Mouse (Mus musculus): ENCODE data around the gene Gfpt1. TPM values are rescaled to one million over a fixed set of nuclear protein-coding genes. Genes with fewer than 3 reads are reported as not detected.

The Gfpt1 gene
- 13.4 TPM for polyA plus RNA-seq (2012; fragmentation: generic; extraction: Trizol)

- Histone ChIP-seq H3K4me2 (ENCODE audit: low read depth) (peak within 1 kb of the TSS; percentile 97), H3ac (ENCODE audit: control insufficient read depth, insufficient read length) (peak within 1 kb of the TSS; percentile 62), H3K36me3 (ENCODE audit: control insufficient read depth, insufficient read depth) (peaks cover 3% of the 10 kb centered on the region), H3K4me3 (peak within 1 kb of the TSS; percentile 93), H3K27me3 (ENCODE audit: control insufficient read depth, insufficient read depth, insufficient read length) (no peaks in the 10 kb centered on the region), H3K79me2 (ENCODE audit: control insufficient read depth, insufficient read depth) (peaks cover 37% of the 10 kb centered on the region)
- TF ChIP-seq POLR2A (IDR thresholded peaks at IDR 0.05; ENCODE audit: insufficient read length, low read depth): peak; percentile 66
- peak in 1 of 3 experiments; percentile 10 for TF ChIP-seq MYOG (IDR thresholded peaks at IDR 0.05; ENCODE audit: control insufficient read depth in 1 of 3, insufficient read depth in 1 of 3, insufficient read length in 2 of 3, low read depth in 2 of 3)
- peak; percentile 74 for TF ChIP-seq POLR2AphosphoS2 (IDR thresholded peaks at IDR 0.05; ENCODE audit: insufficient read length, low read depth)
- no peak for TF ChIP-seq MAX (IDR thresholded peaks at IDR 0.05; ENCODE audit: low read depth)
- TF ChIP-seq REST (IDR thresholded peaks at IDR 0.05; ENCODE audit: insufficient read depth, insufficient read length): no peak
- no peak for TF ChIP-seq CEBPB (IDR thresholded peaks at IDR 0.05; ENCODE audit: insufficient read depth, poor library complexity, severe bottlenecking)
- TF ChIP-seq TCF12 (IDR thresholded peaks at IDR 0.05; ENCODE audit: insufficient read depth, poor library complexity, severe bottlenecking): no peak
- peak; percentile 2 for TF ChIP-seq USF1 (IDR thresholded peaks at IDR 0.05; ENCODE audit: low read depth)
- no peak for TF ChIP-seq TCF3 (IDR thresholded peaks at IDR 0.05; ENCODE audit: insufficient read length, low read depth)
- TF ChIP-seq E2F4 (IDR thresholded peaks at IDR 0.05; ENCODE audit: insufficient read depth): no peak
- peak in 1 of 3 experiments; percentile 8 for TF ChIP-seq MYOD1 (IDR thresholded peaks at IDR 0.05; ENCODE audit: control insufficient read depth in 1 of 3, insufficient read length in 2 of 3, low read depth in 2 of 3)
- TF ChIP-seq SRF (IDR thresholded peaks at IDR 0.05; ENCODE audit: control insufficient read depth, insufficient read length, low read depth): no peak
Measured at GRCm38 (mm10) chr6:87042337-87043130, at the start of gene Gfpt1. TSS of gene Gfpt1 (plus strand) at chr6:87042846.

DNA sequence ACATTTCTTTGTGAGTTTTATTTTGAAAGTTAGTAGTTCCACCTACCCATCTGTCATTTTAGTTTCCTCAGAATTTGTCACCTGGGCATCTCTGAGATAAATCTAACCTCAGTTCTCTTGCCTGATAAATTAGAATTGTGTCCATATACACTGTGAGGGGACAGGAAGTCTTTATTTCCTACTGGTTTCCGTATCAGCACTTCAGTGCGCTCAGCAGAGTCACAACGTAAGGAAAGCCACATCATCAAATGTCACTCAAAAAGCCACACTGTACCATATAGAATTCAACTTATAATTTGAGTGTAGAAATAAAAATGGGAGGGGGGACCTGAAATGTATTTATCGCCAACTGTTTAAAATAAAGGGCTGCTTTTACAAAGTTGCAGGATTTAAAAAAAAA lies 48.4 kb upstream of the Gfpt1 start:
- H3ac ChIP-seq (ENCODE audit: control insufficient read depth, insufficient read length): no peak overlapping the region
- TF ChIP-seq E2F4 (IDR thresholded peaks at IDR 0.05; ENCODE audit: insufficient read depth): no peak
- no peak for TF ChIP-seq SRF (IDR thresholded peaks at IDR 0.05; ENCODE audit: control insufficient read depth, insufficient read length, low read depth)
- no peak for TF ChIP-seq TCF12 (IDR thresholded peaks at IDR 0.05; ENCODE audit: insufficient read depth, poor library complexity, severe bottlenecking)
- no peak for TF ChIP-seq TCF3 (IDR thresholded peaks at IDR 0.05; ENCODE audit: insufficient read length, low read depth)
- TF ChIP-seq REST (IDR thresholded peaks at IDR 0.05; ENCODE audit: insufficient read depth, insufficient read length): no peak
- TF ChIP-seq POLR2A (IDR thresholded peaks at IDR 0.05; ENCODE audit: insufficient read length, low read depth): no peak
- TF ChIP-seq CEBPB (IDR thresholded peaks at IDR 0.05; ENCODE audit: insufficient read depth, poor library complexity, severe bottlenecking): no peak
- TF ChIP-seq POLR2AphosphoS2 (IDR thresholded peaks at IDR 0.05; ENCODE audit: insufficient read length, low read depth): no peak
- no peak for TF ChIP-seq USF1 (IDR thresholded peaks at IDR 0.05; ENCODE audit: low read depth)
- TF ChIP-seq MYOD1 (IDR thresholded peaks at IDR 0.05; ENCODE audit: control insufficient read depth in 1 of 3, insufficient read length in 2 of 3, low read depth in 2 of 3): no peak
- no peak for TF ChIP-seq MYOG (IDR thresholded peaks at IDR 0.05; ENCODE audit: control insufficient read depth in 1 of 3, insufficient read depth in 1 of 3, insufficient read length in 2 of 3, low read depth in 2 of 3)
- TF ChIP-seq MAX (IDR thresholded peaks at IDR 0.05; ENCODE audit: low read depth): no peak
- H3K27me3 ChIP-seq (ENCODE audit: control insufficient read depth, insufficient read depth, insufficient read length): no peaks in the 10 kb centered on the region
- H3K4me3 ChIP-seq: no peak overlapping the region
- peaks cover 16% of the 10 kb centered on the region for H3K36me3 ChIP-seq (ENCODE audit: control insufficient read depth, insufficient read depth)
- no peaks in the 10 kb centered on the region for H3K79me2 ChIP-seq (ENCODE audit: control insufficient read depth, insufficient read depth)
- no peak overlapping the region for H3K4me2 ChIP-seq (ENCODE audit: low read depth)

GRCm38 (mm10) chr6:86996629-86997307 lies 45.9 kb upstream of the Gfpt1 start:
- no peaks in the 10 kb centered on the region for H3K27me3 ChIP-seq (ENCODE audit: control insufficient read depth, insufficient read depth, insufficient read length)
- TF ChIP-seq CEBPB (IDR thresholded peaks at IDR 0.05; ENCODE audit: insufficient read depth, poor library complexity, severe bottlenecking) (no peak), REST (IDR thresholded peaks at IDR 0.05; ENCODE audit: insufficient read depth, insufficient read length) (no peak), SRF (IDR thresholded peaks at IDR 0.05; ENCODE audit: control insufficient read depth, insufficient read length, low read depth) (no peak), POLR2A (IDR thresholded peaks at IDR 0.05; ENCODE audit: insufficient read length, low read depth) (no peak), TCF3 (IDR thresholded peaks at IDR 0.05; ENCODE audit: insufficient read length, low read depth) (no peak), POLR2AphosphoS2 (IDR thresholded peaks at IDR 0.05; ENCODE audit: insufficient read length, low read depth) (no peak)
- H3K79me2 ChIP-seq (ENCODE audit: control insufficient read depth, insufficient read depth): no peaks in the 10 kb centered on the region
- H3K36me3 ChIP-seq (ENCODE audit: control insufficient read depth, insufficient read depth): peaks cover 16% of the 10 kb centered on the region
- H3K4me3 ChIP-seq: no peak overlapping the region
- H3K4me2 ChIP-seq (ENCODE audit: low read depth): no peak overlapping the region
- no peak overlapping the region for H3ac ChIP-seq (ENCODE audit: control insufficient read depth, insufficient read length)

DNA sequence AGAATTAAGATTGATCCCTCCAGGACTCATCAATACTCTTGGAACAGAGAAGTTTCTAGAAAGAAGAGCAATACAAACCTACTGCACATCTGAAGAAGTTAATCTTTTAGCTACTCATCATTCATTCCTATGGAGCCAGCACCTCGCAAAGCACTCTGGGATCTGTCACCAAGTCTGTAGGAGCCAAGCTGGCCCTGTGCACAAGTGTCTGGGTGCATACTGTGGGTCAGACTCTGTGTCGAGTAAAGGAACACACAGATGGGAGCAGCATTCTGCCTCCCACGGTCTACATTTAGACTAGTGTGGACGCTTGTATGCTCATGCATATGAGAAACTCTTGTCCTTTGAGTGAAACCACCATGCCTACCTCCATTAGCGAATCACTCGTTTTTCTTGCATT lies 45.3 kb upstream of the Gfpt1 start:
- no peak overlapping the region for H3K4me2 ChIP-seq (ENCODE audit: low read depth)
- TF ChIP-seq USF1 (IDR thresholded peaks at IDR 0.05; ENCODE audit: low read depth) (no peak), MAX (IDR thresholded peaks at IDR 0.05; ENCODE audit: low read depth) (no peak), TCF12 (IDR thresholded peaks at IDR 0.05; ENCODE audit: insufficient read depth, poor library complexity, severe bottlenecking) (no peak)
- H3K36me3 ChIP-seq (ENCODE audit: control insufficient read depth, insufficient read depth): peaks cover 16% of the 10 kb centered on the region
- H3K27me3 ChIP-seq (ENCODE audit: control insufficient read depth, insufficient read depth, insufficient read length): no peaks in the 10 kb centered on the region
- no peak overlapping the region for H3ac ChIP-seq (ENCODE audit: control insufficient read depth, insufficient read length)
- H3K4me3 ChIP-seq: no peak overlapping the region
- no peaks in the 10 kb centered on the region for H3K79me2 ChIP-seq (ENCODE audit: control insufficient read depth, insufficient read depth)

All from myocyte (in vitro differentiated cells).